Mouse (Mus musculus) mouse trophoblast stem cell (cell line): ENCODE results near the gene Rac1.
"Not testable (repeated sequence)": the region's sequence is repeated elsewhere in the genome, so short reads cannot be mapped to it uniquely, and the experiment has no call there.

Experiments used
- in situ Hi-C, 2 experiments: fragments of 300-500 bp; cut with MseI, MboI; formaldehyde crosslinking; loops; 2 replicates in 1 of 2; 3 replicates in 1 of 2; pipeline ENCODE4 v1.15.1; 2025

Gene Rac1

DNA sequence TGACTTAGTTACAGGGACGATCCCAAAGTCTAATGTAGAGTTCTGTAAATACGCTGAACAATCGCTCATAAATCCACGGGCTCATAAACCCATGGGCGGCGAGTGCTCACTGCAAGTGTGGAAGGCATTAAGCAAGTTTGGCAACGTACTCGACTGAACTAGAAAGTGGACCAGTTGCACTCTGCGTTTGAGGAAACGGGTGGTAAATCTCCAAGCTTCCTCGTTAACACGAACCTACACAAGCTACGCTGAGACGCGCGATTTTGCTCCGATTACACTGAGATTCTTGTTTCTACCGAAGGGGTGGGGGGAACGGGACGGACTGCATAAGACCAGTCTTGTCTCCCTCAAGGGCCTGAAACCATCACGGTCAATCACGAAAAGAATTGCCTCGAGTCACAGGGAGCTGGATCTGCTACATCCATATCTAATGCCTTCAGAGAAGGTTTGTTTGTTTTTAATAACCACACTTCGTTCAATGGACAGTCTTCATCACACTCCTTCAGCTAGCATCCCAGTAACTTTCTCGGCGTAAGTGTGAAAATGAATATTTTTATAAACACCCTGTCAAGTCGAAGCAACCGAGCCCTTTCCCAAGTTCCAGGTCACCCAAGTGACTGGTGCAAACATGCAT, 1.0 kb downstream of the Rac1 start:
- in situ Hi-C loops = no loop called here

DNA sequence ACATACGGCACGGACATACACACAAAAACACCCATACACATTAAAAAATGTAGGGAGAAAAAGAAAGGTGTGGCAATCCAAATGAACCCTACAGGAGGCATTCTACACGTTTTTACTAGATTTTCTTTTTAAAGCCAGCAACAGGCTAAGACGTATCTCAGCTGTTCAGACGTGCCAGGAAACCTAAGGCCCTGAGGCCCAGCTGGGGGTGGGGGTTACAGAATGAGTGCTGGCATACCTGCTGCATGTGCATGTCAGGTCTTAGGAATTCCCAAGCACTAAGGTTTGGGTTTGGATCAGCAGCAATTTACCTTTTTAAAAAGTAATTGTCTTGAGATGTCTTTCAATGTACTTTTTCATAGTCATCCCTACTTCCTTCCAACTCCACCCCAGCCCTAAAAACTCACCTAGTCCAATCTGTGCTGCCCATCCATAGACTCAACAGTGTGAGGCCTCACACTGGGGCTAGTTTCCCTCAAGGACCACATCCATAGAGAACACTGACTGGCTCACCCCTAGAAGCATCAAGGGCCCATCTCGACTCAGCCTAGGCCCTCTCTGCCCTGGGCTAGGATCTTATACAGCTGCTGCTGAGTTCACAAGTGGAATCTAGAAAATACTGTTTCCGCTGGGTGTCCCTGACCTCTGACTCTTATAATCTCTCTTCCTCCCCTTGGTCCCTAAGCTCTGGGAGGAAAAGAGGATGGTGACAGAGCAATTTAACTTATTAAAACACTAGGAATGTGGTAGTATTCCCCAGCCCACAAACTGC, 2.2 kb downstream of the Rac1 start:
- in situ Hi-C loops = no loop called here

DNA sequence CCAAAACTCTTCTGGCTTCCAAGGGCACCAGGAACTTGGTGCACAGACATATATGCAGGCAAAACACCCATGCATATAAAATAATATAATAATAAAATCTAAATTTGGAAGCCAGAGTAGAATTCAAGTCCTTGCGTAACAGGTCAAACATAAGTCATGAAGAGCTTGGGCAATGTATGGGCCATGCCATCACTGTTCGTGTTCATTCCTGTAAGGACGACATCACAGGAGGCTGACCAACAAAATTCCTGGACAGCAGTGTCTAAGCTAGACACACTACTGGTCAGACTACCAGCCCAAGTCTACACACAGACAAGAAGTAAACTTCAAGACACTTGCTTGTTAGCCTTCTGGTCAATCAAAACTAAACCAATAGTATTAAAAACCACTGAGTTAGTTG, 5.0 kb downstream of the Rac1 start:
- in situ Hi-C loops = no loop called here

GRCm38 (mm10) chr5:143520415-143520814, 7.4 kb downstream of the Rac1 start:
- in situ Hi-C loops = no loop called here

DNA sequence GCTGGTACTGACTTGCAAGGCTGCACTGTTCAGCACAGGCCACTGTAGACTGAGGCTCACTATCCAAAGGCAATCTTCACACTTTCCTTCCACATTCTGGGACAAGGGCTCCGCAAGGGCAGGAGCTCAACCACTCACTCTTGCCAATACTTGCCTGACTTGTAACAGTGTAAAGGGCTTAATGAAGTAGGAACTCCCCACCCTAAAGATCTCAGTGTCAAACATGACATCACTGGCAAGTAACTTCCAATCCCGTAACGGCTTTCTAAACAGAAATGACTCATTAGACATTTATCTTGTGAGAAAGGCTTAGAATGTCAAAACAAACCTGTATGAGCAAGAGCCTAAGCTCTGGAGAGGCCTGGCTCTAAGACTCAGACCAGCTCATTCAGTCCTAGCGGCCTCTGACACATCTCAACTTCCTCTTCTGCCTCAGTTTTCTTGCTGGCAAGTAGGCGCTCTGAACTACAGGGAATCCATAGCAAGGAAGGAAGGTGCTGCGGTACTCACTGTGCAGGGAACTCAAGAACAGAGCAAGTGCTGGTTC, 9.7 kb downstream of the Rac1 start:
- in situ Hi-C loops = no loop called here

DNA sequence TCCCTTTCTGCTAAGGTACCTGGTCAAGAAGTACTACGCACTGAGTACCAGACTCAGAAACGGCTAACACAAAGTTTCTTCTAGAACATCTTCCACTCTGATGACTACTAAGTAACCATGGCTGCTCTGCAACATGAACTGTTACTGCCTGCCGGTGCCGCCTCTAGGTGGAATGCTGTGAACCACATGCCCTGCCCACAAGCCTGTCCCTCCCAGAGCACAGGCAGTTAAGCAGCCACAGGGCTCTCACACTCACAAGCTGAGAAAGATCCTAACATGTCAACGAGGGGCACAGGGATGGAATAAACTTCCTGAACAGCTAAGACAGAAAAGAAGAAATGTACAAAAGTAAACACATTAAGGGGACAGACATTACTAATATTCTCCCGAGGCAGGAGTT, 10.4 kb downstream of the Rac1 start:
- in situ Hi-C loops = no loop called here

DNA sequence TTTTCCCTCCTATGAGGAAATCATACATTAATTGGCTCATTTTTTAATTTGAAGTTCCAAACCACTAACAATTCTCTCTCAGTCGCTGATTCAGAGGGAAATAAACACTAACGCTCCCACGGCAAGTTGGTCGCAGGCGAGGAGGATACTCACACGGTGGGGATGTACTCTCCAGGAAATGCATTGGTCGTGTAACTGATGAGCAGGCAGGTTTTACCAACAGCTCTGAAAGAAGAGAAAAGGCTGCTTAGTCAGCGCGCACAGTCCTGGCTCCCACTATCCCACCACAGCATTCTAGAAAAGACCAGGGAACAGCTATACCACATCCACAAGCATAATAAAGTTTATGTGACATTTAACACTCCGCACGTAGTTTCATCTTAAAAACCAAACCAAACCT, 10.8 kb downstream of the Rac1 start:
- in situ Hi-C loops = no loop called here

DNA sequence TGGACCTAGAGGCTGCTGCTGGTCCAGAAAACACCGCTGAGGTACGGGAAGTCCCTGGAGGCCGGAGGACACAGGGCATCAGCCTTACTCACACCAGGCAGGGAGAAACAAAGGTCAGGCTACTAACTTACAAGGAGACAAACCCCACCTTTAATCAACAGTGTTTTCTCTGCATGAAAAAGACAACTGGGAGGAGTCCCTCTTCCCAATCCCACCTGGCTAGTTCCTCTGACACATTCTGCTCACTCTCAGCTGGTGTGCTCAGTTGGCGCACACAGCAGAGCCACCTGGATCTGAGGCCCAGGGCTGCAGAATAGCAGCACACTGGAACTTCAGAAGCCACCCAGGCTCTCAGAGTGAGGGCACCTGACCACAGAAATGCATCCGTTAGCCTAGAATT, 13.0 kb downstream of the Rac1 start:
- in situ Hi-C loops = no loop called here

- in situ Hi-C loops = no loop called here
These were observed 15.5 kb downstream of the Rac1 start for GRCm38 (mm10) chr5:143512305-143512704.

GRCm38 (mm10) chr5:143511577-143511976, 16.3 kb downstream of the Rac1 start:
- in situ Hi-C loops = no loop called here

DNA sequence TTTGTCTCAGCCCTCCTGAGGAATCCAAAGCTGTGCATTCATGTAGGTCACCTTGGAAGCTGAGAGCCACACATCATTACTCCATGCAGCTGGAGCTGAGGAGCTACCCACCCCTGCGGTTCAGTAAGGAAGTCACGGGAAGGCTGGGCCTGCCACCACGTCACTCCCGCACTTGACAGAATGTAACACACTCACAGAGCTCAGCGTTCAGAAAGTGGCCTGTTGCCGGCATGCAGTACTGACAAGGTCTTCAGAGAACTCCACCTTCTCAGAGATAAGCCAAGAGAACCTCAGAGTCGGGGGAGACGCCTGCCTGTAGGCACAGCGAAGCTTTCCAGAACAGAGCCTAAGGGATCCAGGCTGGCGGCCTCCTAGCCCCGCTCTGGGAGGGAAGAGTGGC, 18.1 kb downstream of the Rac1 start:
- in situ Hi-C loops = no loop called here

GRCm38 (mm10) chr5:143509294-143509693, 18.5 kb downstream of the Rac1 start:
- in situ Hi-C loops = no loop called here

- in situ Hi-C loops = no loop called here
These were observed 22.3 kb downstream of the Rac1 start for GRCm38 (mm10) chr5:143505545-143505944.

DNA sequence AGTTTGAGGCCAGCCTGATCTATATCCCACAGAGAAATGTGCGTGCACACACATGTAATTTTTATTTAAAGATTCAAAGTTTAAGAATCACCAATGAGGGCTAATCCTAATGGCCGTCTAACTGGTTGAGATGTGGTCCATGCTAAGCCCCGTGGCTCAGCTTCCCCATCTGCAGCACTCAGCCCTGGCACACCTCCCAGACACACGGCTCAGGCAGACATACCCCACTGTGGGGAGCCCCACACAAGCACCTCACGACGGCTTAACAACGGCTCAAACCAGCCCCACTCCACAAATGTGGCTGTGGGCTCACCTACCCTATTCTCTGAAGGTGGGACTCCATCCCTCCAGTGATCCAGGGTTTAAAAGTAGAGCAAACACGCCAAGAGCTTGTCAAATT, 22.8 kb downstream of the Rac1 start:
- in situ Hi-C loops = no loop called here

DNA sequence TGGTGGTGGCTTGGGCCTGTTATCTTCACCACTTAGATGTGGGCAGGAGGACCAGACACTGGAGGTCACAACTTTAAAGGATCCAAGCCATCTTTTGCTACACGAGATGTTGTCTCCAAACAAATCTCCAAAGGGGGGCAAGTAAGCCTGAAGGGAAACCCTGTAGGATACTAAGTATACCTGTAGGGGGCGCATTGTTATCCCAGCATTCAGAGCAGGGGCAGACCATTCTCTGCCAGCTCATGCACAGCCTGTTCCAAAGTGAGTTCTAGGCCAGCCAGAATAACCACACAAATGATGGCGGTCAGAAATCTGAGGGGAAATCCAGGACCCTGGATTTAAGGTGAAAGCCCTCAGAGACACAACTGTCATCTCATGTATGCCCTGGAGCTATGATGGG, 23.4 kb downstream of the Rac1 start:
- in situ Hi-C loops = no loop called here

DNA sequence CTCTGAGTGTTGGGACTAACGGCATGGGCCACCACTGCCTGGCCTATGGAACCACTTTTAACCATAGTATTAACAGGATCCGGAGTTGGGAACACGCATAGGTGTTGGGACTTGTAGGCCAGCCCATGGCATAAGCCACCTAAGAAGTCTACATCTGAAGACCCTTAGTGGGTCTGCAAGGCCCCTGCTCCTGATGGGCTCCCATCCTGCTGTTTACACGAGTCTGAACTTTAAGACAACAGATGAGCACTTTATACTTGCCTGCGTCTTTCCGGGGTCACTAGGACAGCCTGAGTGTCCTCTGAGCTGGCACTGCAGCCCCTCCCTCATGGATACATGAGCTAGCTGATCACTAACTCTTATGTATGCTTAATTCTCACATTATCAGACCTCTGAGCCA, 24.1 kb downstream of the Rac1 start:
- in situ Hi-C loops = no loop called here

DNA sequence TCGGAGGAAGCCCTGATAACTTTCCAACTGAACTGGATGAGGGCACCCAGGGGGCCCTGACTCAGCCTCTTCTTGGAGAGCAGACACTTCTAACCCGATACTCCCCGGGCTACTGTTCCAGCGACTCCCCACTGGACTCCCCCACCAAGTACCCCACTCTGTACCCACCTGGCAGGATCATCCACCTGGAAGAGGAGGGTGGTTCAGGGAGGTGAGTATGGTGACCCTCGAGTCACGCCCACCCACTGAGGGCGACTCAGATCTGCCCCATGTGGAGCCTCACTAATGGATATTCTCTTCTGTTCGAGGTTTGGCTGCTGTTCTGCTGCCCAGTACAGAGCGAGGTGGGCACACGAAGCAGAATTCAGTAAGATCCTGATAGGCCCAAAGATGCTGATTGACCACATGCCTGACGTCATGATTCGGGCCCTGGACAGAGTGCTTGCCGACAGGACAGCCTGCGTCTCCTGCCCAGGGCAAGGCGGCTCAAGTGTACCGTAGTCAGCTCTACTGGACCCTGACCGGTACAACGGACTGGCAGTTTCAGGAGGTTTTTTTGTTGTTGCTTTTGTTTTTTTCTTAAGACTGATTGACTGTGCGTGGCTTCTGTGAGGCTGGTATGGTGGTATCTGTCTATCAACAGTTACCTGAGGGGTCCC, 24.8 kb downstream of the Rac1 start:
- in situ Hi-C loops = no loop called here

GRCm38 (mm10) chr5:143501649-143502048, 26.2 kb downstream of the Rac1 start:
- in situ Hi-C loops = no loop called here

DNA sequence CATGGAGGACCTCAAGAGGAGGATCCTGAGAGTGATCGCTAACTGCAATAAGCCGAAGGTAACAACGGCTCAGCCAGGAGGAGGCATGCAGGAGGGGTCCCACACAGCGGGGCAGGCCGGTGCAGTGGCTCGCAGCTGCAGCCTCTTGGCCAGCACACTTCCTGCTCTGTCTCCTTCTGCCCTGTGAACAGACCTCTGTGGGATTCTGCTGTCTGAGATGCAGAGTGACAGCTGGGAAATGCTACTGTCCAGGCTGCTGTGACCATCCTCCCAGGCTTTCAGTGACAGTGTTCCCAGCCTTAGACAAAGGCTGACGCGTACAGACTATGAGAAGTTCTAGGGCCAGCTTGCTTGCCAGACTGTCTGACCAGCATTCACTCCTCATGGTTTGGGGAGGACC, 26.7 kb downstream of the Rac1 start:
- in situ Hi-C loops = no loop called here

- in situ Hi-C loops = not testable (repeated sequence)
These were observed 27.1 kb downstream of the Rac1 start for GRCm38 (mm10) chr5:143500711-143501110.

GRCm38 (mm10) chr5:143499686-143500085, 28.1 kb downstream of the Rac1 start:
- in situ Hi-C loops = no loop called here

DNA sequence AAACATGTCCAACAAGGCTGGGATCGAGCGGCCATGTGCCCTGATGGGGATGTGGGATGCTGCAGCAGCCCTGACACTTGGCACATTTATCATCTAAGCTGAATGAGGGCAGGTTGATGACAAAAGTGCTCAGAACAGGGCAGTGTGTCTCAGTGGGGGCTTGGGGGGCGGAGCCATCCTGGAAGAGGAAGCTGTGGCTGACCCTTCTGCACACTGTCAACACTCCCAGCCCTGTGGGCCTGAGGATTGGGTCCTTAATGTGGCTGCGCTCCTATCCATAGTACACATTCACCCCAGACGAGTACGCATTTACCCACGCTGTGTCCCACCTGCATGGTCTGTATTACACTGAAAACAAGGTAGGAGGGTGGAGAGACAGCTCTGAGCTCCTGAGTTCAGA, 28.6 kb downstream of the Rac1 start:
- in situ Hi-C loops = no loop called here

DNA sequence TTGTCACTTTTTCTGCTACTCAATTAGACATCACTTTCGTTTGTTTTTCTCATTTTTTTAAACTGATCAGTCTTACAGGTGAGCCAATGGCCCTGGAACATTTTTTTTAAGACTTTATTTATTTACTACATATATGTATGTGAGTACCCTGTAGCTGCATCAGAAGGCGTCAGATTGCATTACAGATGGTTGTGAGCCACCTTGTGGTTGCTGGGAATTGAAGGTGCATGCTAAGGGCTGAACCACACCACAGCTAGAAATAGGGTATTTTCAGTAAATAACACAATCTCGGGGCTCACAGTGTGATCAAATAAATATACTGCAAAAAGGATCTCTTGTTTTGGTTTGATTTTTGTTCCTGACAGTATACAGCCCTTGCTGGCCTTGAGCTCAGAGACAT, 30.4 kb downstream of the Rac1 start:
- in situ Hi-C loops = no loop called here
